Mouse (Mus musculus) adrenal gland, postnatal 36 days (tissue): ENCODE results near the gene Klrg1. TPM values are rescaled to one million over a fixed set of nuclear protein-coding genes. Genes with fewer than 3 reads are reported as not detected.
A peak's percentile ranks its signal among the peaks of the same experiment; 100 is the strongest.

Source experiments
- DNase-seq, 2 experiments: peaks; one replicate each; pipeline ENCODE4 v3.0.0; 2021; ENCODE audit warnings: mixed read lengths in 1 of 2
- total RNA-seq, 2 experiments: library from RNA; stranded (reverse); gene quantifications; 2 replicates each; pipeline ENCODE4 v1.2.3; 2021

The Klrg1 gene
- total RNA-seq, 2 experiments from 2014 or later = 0.30 TPM; not detected in 1

GRCm38 (mm10) chr6:122292184-122292583 is 9.5 kb upstream of the Klrg1 start:
- no peak for DNase-seq

GRCm38 (mm10) chr6:122291735-122292134 is 9.1 kb upstream of the Klrg1 start:
- no peak for DNase-seq

GRCm38 (mm10) chr6:122291264-122291663 is 8.6 kb upstream of the Klrg1 start:
- no peak for DNase-seq

- DNase-seq = no peak
Observed at GRCm38 (mm10) chr6:122290253-122290652, 7.6 kb upstream of the Klrg1 start.

- DNase-seq = no peak
Observed at GRCm38 (mm10) chr6:122289313-122289712, 6.6 kb upstream of the Klrg1 start.

GRCm38 (mm10) chr6:122288263-122288662 is 5.6 kb upstream of the Klrg1 start:
- DNase-seq = no peak

GRCm38 (mm10) chr6:122284823-122285222 is 2.1 kb upstream of the Klrg1 start:
- DNase-seq = no peak

GRCm38 (mm10) chr6:122284304-122284703 is 1.6 kb upstream of the Klrg1 start:
- no peak for DNase-seq

- DNase-seq = no peak
Observed at GRCm38 (mm10) chr6:122283429-122283828, 747 bp upstream of the Klrg1 start.

GRCm38 (mm10) chr6:122276565-122276964 is 6.1 kb downstream of the Klrg1 start:
- DNase-seq = no peak

GRCm38 (mm10) chr6:122274546-122274945 is 8.1 kb downstream of the Klrg1 start:
- DNase-seq = no peak

- no peak for DNase-seq
Observed at GRCm38 (mm10) chr6:122270152-122270551, 12.5 kb downstream of the Klrg1 start.

- DNase-seq = no peak
Observed at GRCm38 (mm10) chr6:122269170-122269569, 13.5 kb downstream of the Klrg1 start.

GRCm38 (mm10) chr6:122268561-122268960 is 14.1 kb downstream of the Klrg1 start:
- DNase-seq = peak; percentile 70 to 78

GRCm38 (mm10) chr6:122262543-122262942 is 20.1 kb downstream of the Klrg1 start:
- DNase-seq = no peak

GRCm38 (mm10) chr6:122252146-122252545 is 30.5 kb downstream of the Klrg1 start:
- DNase-seq = no peak

- DNase-seq = no peak
Observed at GRCm38 (mm10) chr6:122250033-122250432, 32.6 kb downstream of the Klrg1 start.

Other genes with a start within 250 kb of the Klrg1 start
- gene M6pr, start 25.8 kb upstream of the Klrg1 start, total RNA-seq = 100 to 1,000 TPM; 151 to 167 TPM
- gene Phc1, start 57.7 kb upstream of the Klrg1 start, total RNA-seq = 10 to 100 TPM; 29.7 to 32.9 TPM
- gene Rimklb, start 215.9 kb upstream of the Klrg1 start, total RNA-seq = under 1 TPM; 0.23 to 0.50 TPM
- gene Mfap5, start 223.0 kb upstream of the Klrg1 start, total RNA-seq = 10 to 100 TPM; 15.7 to 34.1 TPM